Mouse (Mus musculus) spleen, adult 2 months (tissue): ENCODE data around the gene Chrm1. TPM values are rescaled to one million over a fixed set of nuclear protein-coding genes. Genes with fewer than 3 reads are reported as not detected.

ENCODE experiments used
- DNase-seq, 2 experiments: peaks; one replicate each; pipeline versions ENCODE4 v3.0.0 to v3.0.0-alpha.2; 2012 to 2021; ENCODE audit warnings: low spot score in 2 of 2, low read depth in 1 of 2
- H3K27ac ChIP-seq: fragments of 200-500 bp; 2 replicates; pipeline ENCODE4 v1.5.1; 2012; ENCODE audit warnings: low read length, inconsistent platforms; ENCODE audit not compliant: insufficient read depth
- H3K27me3 ChIP-seq: fragments of 200-500 bp; 2 replicates; pipeline ENCODE4 v1.6.1; 2012; ENCODE audit warnings: mild to moderate bottlenecking, moderate library complexity, low read length, inconsistent platforms; ENCODE audit not compliant: control insufficient read depth, insufficient read depth
- H3K36me3 ChIP-seq: fragments of 200-500 bp; 2 replicates; pipeline ENCODE4 v1.6.1; 2012; ENCODE audit warnings: mild to moderate bottlenecking, low read length, inconsistent platforms; ENCODE audit not compliant: control insufficient read depth, insufficient read depth
- H3K4me1 ChIP-seq: fragments of 200-500 bp; 2 replicates; pipeline ENCODE4 v1.6.1; 2011; ENCODE audit warnings: inconsistent platforms; ENCODE audit not compliant: control insufficient read depth, insufficient read depth, insufficient read length
- H3K4me3 ChIP-seq: fragments of 200-500 bp; 2 replicates; pipeline ENCODE4 v1.5.1; 2011; ENCODE audit warnings: mild to moderate bottlenecking, inconsistent platforms; ENCODE audit not compliant: insufficient read depth, insufficient read length; ENCODE audit errors: extremely low read depth
- CTCF ChIP-seq: fragments of 200-500 bp; IDR thresholded peaks from 2 replicates; pipeline ENCODE4 v1.5.1; 2011; ENCODE audit warnings: mild to moderate bottlenecking, inconsistent platforms; ENCODE audit not compliant: insufficient read depth, insufficient read length, insufficient replicate concordance; ENCODE audit errors: extremely low read depth
- POLR2A ChIP-seq: fragments of 200-500 bp; IDR thresholded peaks from 2 replicates; pipeline ENCODE4 v1.6.1; 2011; ENCODE audit warnings: low read depth, low read length, inconsistent platforms
- WGBS: fragments of 180-500 bp; shearing (Covaris S2); methylation state at CpG from one replicate; pipeline ENCODE4 v1.1.7; 2018; 5-methylcytosine and 5-hydroxymethylcytosine counted together
- polyA plus RNA-seq: library from polyadenylated mRNA; depleted of rRNA; stranded (reverse); fragments of >200 nt; gene quantifications from 2 replicates; pipeline ENCODE4 v1.2.3, GENCODE M21; 2012; rRNA removed

Gene Chrm1
- 0.05 and 0.07 TPM in 2 replicates for polyA plus RNA-seq

GRCm38 (mm10) chr19:8663360-8663839 is at the start of gene Chrm1:
TSS of gene Chrm1 (plus strand) at chr19:8663789.
- Histone ChIP-seq H3K36me3 (no peaks in the 10 kb centered on the region), H3K27ac (no peak within 1 kb of the TSS), H3K4me1 (peaks cover 2% of the 10 kb centered on the region; the same call in 1 of the 2 replicates), H3K27me3 (peaks cover 6% of the 10 kb centered on the region; the same call in 1 of the 2 replicates), H3K4me3 (no peak within 1 kb of the TSS)
- WGBS = 79% methylated on average over 9 of the region's 9 CpGs
- no peak for DNase-seq
- TF ChIP-seq CTCF (no peak), POLR2A (no peak)

- Histone ChIP-seq H3K4me3 (no peak overlapping the region), H3K27ac (no peak overlapping the region), H3K4me1 (no peaks in the 10 kb centered on the region), H3K36me3 (no peaks in the 10 kb centered on the region), H3K27me3 (no peaks in the 10 kb centered on the region)
- DNase-seq = no peak
- WGBS = 76% methylated on average over 2 of the region's 2 CpGs
- no peak for TF ChIP-seq CTCF
- TF ChIP-seq POLR2A = no peak
Measured at GRCm38 (mm10) chr19:8614343-8614742, 49.2 kb upstream of the Chrm1 start.

- 71% methylated on average over 4 of the region's 4 CpGs for WGBS
- no peak for DNase-seq
- Histone ChIP-seq H3K27ac (no peak overlapping the region), H3K36me3 (no peaks in the 10 kb centered on the region), H3K4me1 (no peaks in the 10 kb centered on the region), H3K4me3 (no peak overlapping the region), H3K27me3 (no peaks in the 10 kb centered on the region)
- TF ChIP-seq POLR2A (no peak), CTCF (no peak)
Measured at GRCm38 (mm10) chr19:8616314-8616713, 47.3 kb upstream of the Chrm1 start.

- TF ChIP-seq CTCF (no peak), POLR2A (no peak)
- no peak for DNase-seq
- Histone ChIP-seq H3K27me3 (no peaks in the 10 kb centered on the region), H3K27ac (no peak within 1 kb of the TSS), H3K4me1 (no peaks in the 10 kb centered on the region), H3K36me3 (no peaks in the 10 kb centered on the region), H3K4me3 (no peak within 1 kb of the TSS)
- 76% methylated on average over 7 of the region's 7 CpGs for WGBS
Measured at GRCm38 (mm10) chr19:8617904-8618303, 45.7 kb upstream of the Chrm1 start, which contains the start of gene Slc22a6. TSS of gene Slc22a6 (plus strand) at chr19:8618039.

- H3K27ac ChIP-seq = no peak overlapping the region
- H3K4me1 ChIP-seq = no peaks in the 10 kb centered on the region
- TF ChIP-seq POLR2A = no peak
- TF ChIP-seq CTCF = no peak
- H3K4me3 ChIP-seq = no peak overlapping the region
- H3K36me3 ChIP-seq = no peaks in the 10 kb centered on the region
- 89% methylated on average over 7 of the region's 7 CpGs for WGBS
- DNase-seq = no peak
- no peaks in the 10 kb centered on the region for H3K27me3 ChIP-seq
Measured at GRCm38 (mm10) chr19:8621098-8621497, 42.5 kb upstream of the Chrm1 start.

- no peaks in the 10 kb centered on the region for H3K27me3 ChIP-seq
- no peak overlapping the region for H3K27ac ChIP-seq
- no peaks in the 10 kb centered on the region for H3K36me3 ChIP-seq
- DNase-seq = no peak
- WGBS = 79% methylated on average over 2 of the region's 2 CpGs
- H3K4me1 ChIP-seq = no peaks in the 10 kb centered on the region
- H3K4me3 ChIP-seq = no peak overlapping the region
- TF ChIP-seq CTCF (no peak), POLR2A (no peak)
Measured at GRCm38 (mm10) chr19:8630249-8630648, 33.3 kb upstream of the Chrm1 start.

GRCm38 (mm10) chr19:8630826-8631225 is 32.8 kb upstream of the Chrm1 start:
- no peak for TF ChIP-seq POLR2A
- TF ChIP-seq CTCF = no peak
- Histone ChIP-seq H3K27ac (no peak overlapping the region), H3K36me3 (no peaks in the 10 kb centered on the region), H3K4me1 (no peaks in the 10 kb centered on the region), H3K4me3 (no peak overlapping the region), H3K27me3 (no peaks in the 10 kb centered on the region)
- WGBS = 77% methylated on average over 6 of the region's 6 CpGs
- DNase-seq = no peak
